Mouse (Mus musculus) T-helper 1 cell (primary cell): ENCODE data around the gene Padi2.

Experiments used
- in situ Hi-C: fragments of 300-600 bp; cut with MboI, MseI; formaldehyde crosslinking; loops from one replicate; pipeline ENCODE4 v1.15.1; 2025; ENCODE audit warnings: high pct_unique_total_duplicates

Padi2 gene

DNA sequence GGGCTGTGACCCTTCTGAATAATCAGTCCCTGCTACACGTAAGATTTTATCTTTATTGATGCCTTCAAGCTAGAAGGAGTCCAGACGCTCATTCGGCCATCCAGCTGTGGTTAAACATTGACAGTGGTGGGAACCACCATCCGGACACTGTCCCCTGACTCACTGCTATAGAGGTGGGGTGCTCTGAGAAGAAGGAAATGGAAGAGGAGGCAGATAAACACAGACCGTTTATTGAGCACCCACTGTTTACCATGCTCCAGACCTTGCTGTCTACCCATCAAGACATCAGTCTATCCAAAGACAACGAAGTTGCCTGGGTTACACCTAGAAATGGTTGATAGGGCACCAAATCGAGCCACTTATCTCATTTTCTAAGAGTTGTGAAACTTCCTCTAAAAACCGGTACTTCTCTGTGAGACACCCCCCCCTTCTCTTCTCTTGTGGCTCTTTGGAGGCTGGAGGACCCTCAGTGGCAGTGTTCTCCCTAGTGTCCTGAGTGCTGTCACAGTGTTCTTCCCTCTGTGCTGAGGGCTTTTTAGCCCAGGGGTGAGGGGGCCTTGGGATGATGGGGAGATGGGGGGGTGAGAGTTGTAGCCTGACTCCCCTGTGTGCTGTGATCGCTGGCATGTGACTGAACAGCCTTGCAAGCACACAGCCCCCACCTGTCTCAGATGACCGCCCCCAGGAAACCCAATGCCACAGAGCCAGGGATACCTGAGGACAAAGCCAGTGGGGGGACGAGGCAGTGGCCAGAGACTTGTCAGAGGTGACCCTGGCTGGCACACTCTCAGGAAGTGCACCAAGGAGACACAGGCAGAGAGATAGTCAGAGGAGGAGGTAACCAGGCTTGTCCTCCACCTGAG, 14.1 kb downstream of the Padi2 start:
- in situ Hi-C loops: no loop called here

DNA sequence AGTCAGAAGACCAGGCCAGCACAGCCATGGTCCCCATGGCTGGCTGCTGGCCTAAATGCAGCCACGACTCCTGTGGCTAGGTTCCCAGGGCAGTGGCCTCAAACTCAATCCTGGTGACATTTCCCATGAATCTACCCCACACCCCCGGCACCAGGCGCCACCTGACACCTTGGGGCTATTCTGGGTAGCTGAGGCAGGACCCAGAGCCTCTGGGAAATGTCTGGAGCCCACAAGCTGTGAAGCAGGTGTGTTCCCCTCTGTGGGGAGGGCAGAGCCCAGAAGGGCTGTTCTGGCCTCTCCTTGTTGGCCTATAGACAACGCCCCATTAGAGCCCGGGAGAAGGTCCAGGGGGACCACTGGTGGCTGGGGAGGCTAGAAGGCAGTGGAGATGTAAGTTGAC, 16.4 kb downstream of the Padi2 start:
- in situ Hi-C loops: no loop called here

DNA sequence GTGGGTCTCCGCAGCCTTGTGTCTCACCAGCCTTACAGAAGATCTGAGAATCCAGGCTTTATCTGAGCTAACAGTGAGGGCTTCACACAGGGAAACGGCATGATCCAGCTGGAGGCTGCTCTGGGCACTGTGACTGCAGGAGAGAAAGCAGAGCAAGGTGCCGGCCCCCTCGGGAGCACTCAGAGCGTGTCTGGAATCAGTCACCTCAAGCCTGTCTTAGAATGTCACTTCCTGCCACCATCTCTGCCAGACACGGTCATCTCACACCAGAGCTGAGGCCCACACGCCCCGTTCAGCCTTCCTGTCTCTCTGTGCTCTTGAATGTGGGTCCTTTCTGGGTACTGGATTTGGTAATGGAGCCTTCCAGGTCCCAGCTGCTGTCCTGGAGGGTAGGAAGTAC, 19.5 kb downstream of the Padi2 start:
- in situ Hi-C loops: no loop called here

DNA sequence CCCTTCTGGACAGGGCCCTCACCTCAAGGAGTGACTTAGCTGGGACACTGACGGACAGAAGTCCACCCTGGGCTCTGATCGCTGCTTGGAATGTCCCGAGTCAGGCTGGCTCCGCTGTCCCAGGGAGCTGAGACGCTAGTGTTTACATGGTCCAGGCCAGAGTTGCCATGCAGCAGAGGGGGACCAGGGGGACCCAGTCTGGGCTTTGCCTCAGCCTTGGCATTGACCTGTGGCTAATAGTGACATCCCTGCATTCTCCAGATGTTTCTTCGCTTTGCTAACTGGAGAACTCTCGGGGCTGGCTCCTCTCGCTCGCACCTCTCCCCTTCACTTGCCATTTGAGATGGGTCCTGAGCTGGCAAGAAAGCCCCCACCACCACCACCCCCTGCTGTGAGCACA, 22.2 kb downstream of the Padi2 start:
- in situ Hi-C loops: no loop called here

DNA sequence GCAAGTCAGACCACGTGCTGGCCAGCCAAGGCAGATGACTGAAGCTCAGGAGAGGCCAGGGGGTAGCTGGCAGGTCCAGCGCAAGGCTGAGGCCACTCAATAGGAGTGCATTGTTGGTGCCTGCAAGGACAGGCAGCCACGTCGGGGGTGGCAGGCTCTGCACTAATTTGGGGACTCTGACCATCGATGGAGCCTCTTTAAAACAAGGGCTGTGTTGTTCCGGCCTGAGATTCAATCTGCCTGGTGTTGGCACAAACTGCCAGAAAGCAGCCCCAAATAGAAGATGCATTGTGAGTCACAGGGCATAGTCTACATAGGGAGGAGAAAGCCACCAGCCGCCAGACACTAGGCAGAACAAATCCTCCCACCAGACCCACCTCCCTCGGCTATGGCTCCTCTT, 23.6 kb downstream of the Padi2 start:
- in situ Hi-C loops: no loop called here

DNA sequence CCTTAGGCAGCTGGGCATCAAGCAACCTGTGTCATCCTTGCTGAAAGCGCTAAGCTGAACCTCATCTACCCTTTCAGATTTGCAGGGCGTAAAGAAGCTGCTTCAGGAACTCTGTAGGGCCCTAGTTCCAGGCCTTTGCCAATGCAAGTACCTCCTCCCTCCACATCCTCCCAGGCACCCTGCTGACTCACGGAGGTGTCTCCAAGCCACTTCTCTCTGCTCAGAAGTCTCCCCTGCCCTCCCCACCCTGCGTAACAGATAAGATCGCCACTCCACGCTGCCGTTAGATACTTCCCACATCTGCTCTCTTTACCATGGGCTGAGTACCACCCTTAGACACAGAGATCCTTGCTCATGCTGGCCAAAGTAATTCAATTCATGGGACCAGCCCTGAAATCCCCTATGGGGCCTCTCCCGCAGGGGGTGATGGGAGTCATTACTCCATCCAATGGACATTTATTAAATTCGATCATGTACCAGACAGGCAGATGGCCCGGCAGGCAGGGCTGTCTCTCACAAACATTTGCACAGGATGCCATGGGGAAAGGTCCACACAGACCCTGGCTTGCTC, 24.8 kb downstream of the Padi2 start:
- in situ Hi-C loops: no loop called here

DNA sequence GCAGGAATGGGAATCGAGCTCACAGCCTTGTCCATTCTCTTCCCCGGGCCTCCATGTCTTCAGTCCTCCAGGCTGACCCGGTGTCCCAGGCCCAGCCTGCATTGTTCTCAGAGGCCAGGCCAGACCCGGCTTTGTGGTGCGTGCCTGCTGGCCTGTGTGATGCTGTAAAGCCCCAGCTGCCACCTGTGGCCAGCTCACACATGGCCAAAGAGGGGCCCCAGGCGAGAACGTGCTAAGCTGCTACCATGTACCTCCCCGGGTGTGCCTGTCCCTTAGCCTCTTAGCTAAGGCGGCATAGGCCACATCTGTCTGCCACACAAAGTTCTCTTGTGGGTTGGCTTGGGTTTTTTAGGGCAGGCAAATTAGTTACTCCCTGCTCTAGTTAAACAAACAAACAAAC, 29.5 kb downstream of the Padi2 start:
- in situ Hi-C loops: no loop called here

DNA sequence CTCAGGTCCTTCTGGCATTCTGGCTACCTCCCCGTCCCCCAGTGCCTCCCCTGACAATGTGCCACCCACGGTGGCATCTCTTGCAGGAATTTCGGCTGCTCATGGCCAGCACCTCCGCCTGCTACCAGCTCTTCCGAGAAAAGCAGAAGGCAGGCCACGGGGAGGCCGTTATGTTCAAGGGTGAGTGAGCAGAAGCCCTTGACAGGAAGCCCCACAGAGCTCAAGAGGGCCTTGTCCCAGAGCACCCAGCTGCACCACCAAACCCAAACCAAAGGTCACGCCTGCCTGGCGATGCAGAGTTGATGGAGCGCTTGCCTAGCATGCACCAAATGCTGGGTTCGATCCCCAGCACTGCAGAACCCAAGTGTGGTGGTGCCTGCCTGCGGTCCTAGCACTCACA, 38.2 kb downstream of the Padi2 start:
- in situ Hi-C loops: loop anchor here (10.0 kb wide), 1 partner anchor 600 kb away; no protein-coding TSS in a partner anchor

DNA sequence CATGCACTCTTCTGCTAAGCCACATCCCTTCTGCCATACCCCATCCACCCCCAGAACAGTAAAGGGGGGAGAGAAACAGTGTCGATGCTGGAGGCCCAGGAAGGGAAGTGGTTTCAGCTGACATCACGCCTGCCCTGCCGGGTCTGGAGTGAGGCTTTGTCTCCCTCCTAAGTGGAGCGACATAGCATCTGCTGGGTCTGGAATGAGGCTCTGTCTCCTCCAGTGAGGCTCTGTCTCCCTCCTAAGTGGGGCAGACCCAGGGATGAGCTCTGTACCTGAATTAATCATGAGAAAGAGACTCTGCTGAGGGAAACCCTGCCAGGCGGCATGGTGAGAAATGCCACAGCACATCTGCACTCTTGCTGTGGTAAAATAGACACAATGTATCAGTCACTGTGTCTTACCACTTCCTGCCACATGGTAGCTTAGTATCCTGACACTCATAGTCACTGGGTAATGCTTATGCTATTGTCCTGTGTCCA, 38.9 kb downstream of the Padi2 start:
- in situ Hi-C loops: loop anchor here (10.0 kb wide), 1 partner anchor 600 kb away; no protein-coding TSS in a partner anchor

DNA sequence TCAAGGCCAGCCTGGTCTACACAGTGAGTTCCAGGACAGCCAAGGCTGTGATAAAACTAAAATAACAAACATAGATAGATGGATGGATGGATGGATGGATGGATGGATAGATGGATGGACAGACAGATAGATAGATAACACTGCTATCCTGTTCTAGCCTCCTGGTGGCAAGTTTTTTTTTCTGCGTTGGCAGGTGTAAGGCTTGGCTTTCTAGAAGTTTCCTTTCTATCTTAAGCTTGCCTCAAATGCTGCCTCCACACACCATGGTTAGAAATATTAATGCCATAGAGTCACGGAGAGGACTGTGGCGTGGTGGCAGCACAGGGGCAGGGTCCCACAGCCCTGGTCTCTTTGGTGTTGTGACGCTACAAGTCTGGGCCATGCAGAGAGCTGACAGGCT, 39.4 kb downstream of the Padi2 start:
- in situ Hi-C loops: loop anchor here (10.0 kb wide), 1 partner anchor 599 kb away; no protein-coding TSS in a partner anchor

DNA sequence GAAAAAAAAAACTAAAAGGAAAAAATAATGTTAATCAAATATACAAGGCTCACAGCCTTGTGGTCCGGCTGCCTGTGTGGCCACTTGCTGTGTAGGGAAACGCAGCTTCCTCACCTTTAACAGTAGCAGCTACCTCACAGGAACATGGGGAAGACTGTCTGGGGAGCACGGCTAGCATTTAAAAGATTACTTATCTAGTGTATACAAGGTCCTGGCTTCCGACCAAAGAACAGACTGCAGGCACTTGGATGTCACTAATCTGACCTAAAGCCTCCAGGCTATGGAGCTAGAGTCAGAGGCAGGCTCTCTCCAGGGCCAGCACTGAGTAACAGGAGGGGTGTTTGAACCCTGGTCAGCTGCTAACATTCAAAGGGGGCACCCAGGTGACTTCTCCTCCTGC, 39.9 kb downstream of the Padi2 start:
- in situ Hi-C loops: loop anchor here (10.0 kb wide), 1 partner anchor 599 kb away; no protein-coding TSS in a partner anchor

DNA sequence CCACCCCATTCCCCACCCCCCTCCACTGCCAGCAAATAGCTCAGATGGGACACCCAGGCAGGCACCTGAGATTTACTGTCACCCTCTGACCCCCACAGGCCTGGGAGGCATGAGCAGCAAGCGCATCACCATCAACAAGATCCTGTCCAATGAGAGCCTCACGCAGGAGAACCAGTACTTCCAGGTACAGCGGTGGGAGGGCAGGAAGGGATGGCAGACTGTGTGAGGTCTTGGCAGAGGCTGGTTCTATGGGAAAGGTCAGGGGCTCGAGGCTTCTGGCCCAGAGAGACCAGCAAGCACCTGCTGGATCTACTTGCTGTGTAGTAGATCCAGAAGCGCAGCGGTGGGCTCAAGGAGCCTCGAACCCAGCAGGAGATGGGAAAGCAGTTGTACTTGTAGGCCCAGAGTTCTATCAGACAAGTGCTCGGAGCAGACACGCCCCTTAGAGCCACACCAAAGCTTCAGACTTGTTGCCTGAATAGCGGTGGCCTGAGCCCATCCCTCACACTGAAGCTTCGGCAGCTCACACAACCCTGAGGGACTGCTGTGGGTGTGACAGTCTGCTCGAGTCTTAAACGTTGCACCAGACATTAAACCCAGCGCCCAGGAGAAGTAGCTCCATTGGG, 40.5 kb downstream of the Padi2 start:
- in situ Hi-C loops: loop anchor here (10.0 kb wide), 1 partner anchor 598 kb away; no protein-coding TSS in a partner anchor

DNA sequence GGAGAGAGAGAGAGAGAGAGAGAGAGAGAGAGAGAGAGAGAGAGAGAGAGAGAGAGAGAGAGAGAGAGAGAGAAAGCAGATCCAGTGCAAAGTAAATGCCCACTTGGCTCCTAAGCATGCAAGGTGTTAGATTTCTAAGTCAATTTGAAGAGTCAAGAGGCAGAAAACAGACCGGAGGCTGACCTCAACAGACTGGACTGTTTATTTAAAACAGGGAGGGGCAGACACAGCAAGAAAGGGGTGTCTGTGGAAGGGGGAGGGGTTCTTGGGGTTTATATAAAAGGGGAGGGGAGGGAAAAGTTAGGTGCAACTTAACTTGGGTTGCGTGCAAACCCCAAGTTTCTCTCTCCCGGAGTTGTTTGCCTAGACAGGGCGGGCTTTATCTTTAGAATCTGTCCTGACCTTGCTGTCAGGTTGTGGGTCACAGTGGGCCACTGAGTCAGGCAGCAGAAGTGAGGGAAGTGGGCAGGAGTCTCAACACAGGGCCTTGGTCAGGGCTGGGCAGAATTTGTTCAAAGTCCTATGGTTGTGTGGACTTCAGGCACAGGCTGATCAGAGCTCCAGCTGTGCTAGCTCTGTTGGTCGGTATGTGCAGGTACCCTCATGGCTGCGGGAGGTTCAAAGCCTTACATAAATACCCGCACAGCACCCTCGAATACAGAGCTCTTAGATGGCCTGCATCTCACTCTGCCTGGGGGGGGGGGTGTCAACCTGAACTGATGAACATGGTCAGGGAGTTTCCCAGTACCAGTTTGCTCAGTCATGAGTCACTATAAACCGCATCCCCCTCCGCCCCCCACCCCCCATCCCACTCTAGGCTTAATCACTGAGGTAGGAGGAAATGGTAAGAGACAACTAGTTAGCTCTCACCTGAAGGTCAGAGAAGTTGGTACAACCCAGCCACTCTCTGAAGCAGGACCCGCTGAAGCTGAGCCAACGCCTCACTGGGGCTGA, 41.6 kb downstream of the Padi2 start:
- in situ Hi-C loops: loop anchor here (10.0 kb wide), 1 partner anchor 597 kb away; no protein-coding TSS in a partner anchor

DNA sequence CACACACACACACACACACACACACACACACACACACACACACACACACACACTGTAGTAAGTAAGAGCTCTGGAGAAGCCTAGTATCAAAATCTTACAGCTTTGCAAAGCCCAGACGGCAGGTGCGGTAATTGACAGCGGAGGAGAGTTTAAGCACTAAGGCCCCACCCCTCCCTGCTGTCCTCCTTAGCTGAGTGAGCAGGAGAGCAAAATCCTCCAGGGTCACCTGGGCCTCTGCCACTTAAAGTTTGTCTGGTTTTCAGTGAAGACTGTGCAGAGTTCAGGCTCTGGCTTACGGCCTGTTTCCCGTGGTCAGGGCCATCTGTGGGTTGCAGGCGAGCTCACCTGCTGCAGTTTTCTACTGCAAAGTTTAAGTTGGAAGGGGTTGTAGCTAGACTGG, 42.3 kb downstream of the Padi2 start:
- in situ Hi-C loops: loop anchor here (10.0 kb wide), 1 partner anchor 596 kb away; no protein-coding TSS in a partner anchor

DNA sequence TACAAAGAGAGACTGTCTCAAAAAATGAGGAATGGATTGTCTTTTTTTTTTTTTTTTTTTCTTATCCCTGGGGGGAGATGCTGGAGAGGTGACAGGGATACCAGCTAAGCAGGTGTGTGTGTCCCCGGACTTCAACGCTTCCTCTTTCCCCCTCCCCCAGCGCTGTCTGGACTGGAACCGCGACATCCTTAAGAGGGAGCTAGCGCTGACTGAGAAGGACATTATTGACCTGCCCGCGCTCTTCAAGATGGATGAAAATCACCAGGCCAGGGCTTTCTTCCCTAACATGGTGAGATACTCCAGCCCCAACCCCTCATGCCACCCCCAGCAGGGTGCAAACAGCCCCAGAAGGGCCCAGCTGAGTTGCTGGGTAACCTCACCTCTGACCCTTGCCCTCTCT, 42.9 kb downstream of the Padi2 start:
- in situ Hi-C loops: loop anchor here (10.0 kb wide), 1 partner anchor 596 kb away; no protein-coding TSS in a partner anchor

DNA sequence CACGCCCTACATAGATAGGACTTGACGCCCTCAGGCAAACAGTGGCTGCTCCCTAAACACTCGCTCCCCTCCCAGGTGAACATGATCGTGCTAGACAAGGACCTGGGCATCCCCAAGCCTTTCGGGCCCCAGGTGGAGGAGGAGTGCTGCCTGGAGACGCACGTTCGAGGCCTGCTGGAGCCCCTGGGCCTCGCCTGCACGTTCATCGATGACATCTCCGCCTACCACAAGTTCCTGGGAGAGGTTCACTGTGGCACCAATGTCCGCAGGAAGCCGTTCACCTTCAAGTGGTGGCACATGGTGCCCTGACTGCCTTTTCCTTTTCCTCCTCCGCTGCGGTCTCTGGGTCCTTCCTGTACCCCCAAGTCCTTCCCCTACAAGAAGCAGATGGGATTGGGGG, 43.5 kb downstream of the Padi2 start:
- in situ Hi-C loops: loop anchor here (10.0 kb wide), 2 partner anchors 115 to 595 kb away; partner anchors contain the start of gene Crocc

DNA sequence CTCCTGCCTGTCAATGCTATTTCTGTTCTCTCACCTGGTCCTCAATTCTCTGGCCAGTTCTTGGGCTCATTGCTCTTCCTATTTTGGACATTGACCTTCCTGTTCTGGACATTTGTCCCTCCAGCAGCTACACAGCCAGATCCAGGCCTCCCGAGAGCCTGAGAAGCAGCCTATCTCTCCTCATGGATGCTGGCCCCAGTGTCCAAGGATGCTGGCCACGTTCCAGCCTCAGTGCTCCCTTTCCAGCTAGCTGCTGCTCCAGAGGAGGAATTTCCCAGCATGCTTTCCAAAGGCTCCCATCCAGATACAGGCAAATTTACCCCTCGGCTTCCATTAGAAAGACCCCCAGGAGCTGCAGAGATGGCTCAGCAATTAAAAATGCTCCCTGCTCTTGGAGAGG, 44.4 kb downstream of the Padi2 start:
- in situ Hi-C loops: loop anchor here (10.0 kb wide), 1 partner anchor 114 kb away; the partner anchor contains the start of gene Crocc

DNA sequence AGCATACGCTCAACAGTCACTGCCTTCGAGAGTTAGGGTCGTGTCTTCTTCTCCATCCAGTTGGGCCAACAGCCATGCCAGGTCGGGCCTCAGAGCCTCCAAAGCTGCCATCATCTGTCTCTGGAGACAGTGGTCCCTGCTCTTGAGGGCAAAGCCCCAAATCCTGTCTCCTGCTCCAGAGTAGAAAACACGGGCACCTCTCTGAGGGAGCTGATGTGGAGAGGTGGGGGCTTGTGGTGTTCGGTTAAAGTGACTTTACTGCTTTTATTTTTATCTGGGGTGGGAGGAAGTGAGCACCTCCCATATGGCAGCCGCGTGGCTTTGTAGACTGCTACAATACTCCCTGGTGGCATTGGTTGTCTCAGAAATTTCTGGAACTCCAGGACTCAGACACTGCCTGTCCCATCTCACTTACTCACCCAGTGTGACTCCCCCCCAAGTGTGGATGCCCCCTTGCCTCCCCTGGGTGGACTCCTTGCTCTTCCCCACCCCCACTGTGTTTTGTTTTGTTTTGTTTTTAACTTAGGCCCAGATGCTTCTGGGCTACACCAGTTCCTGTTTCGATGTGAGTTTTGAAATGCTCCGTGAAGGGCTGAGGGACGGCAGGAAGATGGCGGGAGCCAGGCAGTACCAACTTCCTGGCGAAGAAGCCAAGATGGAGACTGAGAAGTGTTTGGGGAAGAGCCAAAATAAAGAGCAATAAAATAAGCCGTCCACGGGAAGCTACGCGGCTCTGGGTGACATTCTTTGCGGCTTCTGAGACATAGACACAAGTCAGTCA, 45.9 kb downstream of the Padi2 start:
- in situ Hi-C loops: loop anchor here (10.0 kb wide), 1 partner anchor 113 kb away; the partner anchor contains the start of gene Crocc

DNA sequence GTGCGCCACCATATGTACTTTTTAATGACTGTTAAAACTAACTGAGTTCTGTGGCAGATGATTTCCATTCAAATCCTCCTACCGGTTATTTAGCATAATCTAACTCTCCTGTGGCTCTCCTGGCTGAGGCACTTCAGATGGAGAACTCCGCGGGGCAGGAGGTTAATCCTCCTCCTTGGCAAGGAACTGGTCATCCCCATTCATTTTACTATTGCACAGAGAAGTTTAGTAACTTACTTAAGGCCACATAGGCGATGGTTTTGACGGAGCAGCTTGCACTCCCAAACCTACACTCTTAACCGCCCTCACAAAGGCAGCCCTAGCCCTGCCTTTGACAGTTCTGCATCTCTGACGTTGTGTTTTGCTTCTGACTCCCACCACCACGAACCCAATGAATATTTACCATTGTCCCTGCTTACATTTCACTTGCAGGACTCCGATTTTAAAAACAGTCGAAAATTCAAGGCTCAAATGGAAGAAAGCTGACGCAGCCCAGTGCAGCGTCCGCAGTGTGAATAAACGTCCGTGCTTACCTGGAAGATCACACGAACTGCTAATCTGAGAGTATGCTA, 51.1 kb downstream of the Padi2 start:
- in situ Hi-C loops: loop anchor here (5.0 to 10.0 kb wide), 2 partner anchors 50 to 108 kb away; partner anchors contain the start of genes Crocc and Padi2
